Mouse (Mus musculus) forebrain, postnatal 0 days (tissue): ENCODE measurements around the gene Minos1. TPM values are rescaled to one million over a fixed set of nuclear protein-coding genes. Genes with fewer than 3 reads are reported as not detected.

Source experiments
- ATAC-seq: fragments of 200-750 bp; cut with Nextera tagmentation; 2 replicates; pipeline ENCODE4 v1.8.0; 2017; ENCODE audit warnings: mild to moderate bottlenecking, moderate library complexity
- DNase-seq: peaks from one replicate; pipeline ENCODE4 v3.0.0-alpha.2; 2015
- H3K27ac ChIP-seq: fragments of 300-500 bp; sonication (generic); 2 replicates; pipeline ENCODE4 v1.5.1; 2014; ENCODE audit warnings: low read depth, mild to moderate bottlenecking, antibody characterized with exemption, low read length, moderate library complexity, mixed read lengths
- H3K27me3 ChIP-seq: fragments of 300-500 bp; sonication (generic); 2 replicates; pipeline ENCODE4 v1.6.1; 2014; ENCODE audit warnings: mild to moderate bottlenecking, low read length, mixed read lengths; ENCODE audit not compliant: insufficient read depth
- H3K36me3 ChIP-seq: fragments of 300-500 bp; sonication (generic); 2 replicates; pipeline ENCODE4 v1.6.1; 2014; ENCODE audit warnings: mild to moderate bottlenecking, moderate library complexity; ENCODE audit not compliant: insufficient read depth
- H3K4me1 ChIP-seq: fragments of 300-500 bp; sonication (generic); 2 replicates; pipeline ENCODE4 v1.6.1; 2014; ENCODE audit warnings: antibody characterized with exemption; ENCODE audit not compliant: insufficient read depth
- H3K4me2 ChIP-seq: fragments of 300-500 bp; sonication (generic); 2 replicates; pipeline ENCODE4 v1.6.1; 2014; ENCODE audit warnings: low read depth, mild to moderate bottlenecking, moderate library complexity
- H3K4me3 ChIP-seq: fragments of 300-500 bp; sonication (generic); 2 replicates; pipeline ENCODE4 v1.5.1; 2014; ENCODE audit warnings: low read depth, low read length, mixed read lengths
- H3K9ac ChIP-seq: fragments of 300-500 bp; sonication (generic); 2 replicates; pipeline ENCODE4 v1.6.1; 2014; ENCODE audit warnings: mild to moderate bottlenecking
- H3K9me3 ChIP-seq: fragments of 300-500 bp; sonication (generic); 2 replicates; pipeline ENCODE4 v1.6.1; 2016; ENCODE audit warnings: low read length
- CTCF ChIP-seq: sonication (generic); IDR thresholded peaks from 2 replicates; pipeline ENCODE4 v1.5.1; 2016; ENCODE audit warnings: antibody characterized with exemption, control low read depth, low read depth
- WGBS: fragments of 180-500 bp; shearing (Covaris S2); extraction: QIAGEN DNeasy Blood & Tissue Kit; methylation state at CpG from one replicate; pipeline ENCODE4 v1.1.7; 2014; 5-methylcytosine and 5-hydroxymethylcytosine counted together
- polyA plus RNA-seq: library from polyadenylated mRNA; unstranded; fragments of >200 nt; fragmentation: Nextera tagmentation; extraction: Ambion mirVana; gene quantifications from 2 replicates; pipeline ENCODE4 v1.2.1, GENCODE M21; 2015
- total RNA-seq: library from RNA; depleted of rRNA; stranded (reverse); fragments of >200 nt; gene quantifications from 2 replicates; pipeline ENCODE4 v1.2.3, GENCODE M21; 2014; rRNA removed

Minos1 gene
- total and polyA plus RNA-seq, 2 experiments from 2014 or later: 19.9 to 412 TPM

- DNase-seq (no peak), ATAC-seq (no peak)
- 36% methylated on average over 4 of the region's 4 CpGs for WGBS
- no peak overlapping the region for H3K9ac ChIP-seq
- TF ChIP-seq CTCF: no peak
- peaks cover 3% of the 10 kb centered on the region; the same call in 1 of the 2 replicates for H3K4me1 ChIP-seq
- no peak overlapping the region for H3K27ac ChIP-seq
- no peak overlapping the region for H3K4me3 ChIP-seq
- H3K4me2 ChIP-seq: no peak overlapping the region
- H3K27me3 ChIP-seq: no peaks in the 10 kb centered on the region
- no peaks in the 10 kb centered on the region for H3K36me3 ChIP-seq
- H3K9me3 ChIP-seq: no peaks in the 10 kb centered on the region
Measured at GRCm38 (mm10) chr4:139055336-139055735, 75.6 kb downstream of the Minos1 start.

GRCm38 (mm10) chr4:139054300-139054923, 76.5 kb downstream of the Minos1 start:
- H3K9me3 ChIP-seq: no peaks in the 10 kb centered on the region
- no peaks in the 10 kb centered on the region for H3K36me3 ChIP-seq
- H3K27me3 ChIP-seq: no peaks in the 10 kb centered on the region
- no peak overlapping the region for H3K4me3 ChIP-seq
- peak overlapping the region; percentile 16; the same call in 1 of the 2 replicates for H3K27ac ChIP-seq
- peaks cover 3% of the 10 kb centered on the region; the same call in 1 of the 2 replicates for H3K4me1 ChIP-seq
- peak; percentile 87 for DNase-seq
- no peak overlapping the region for H3K4me2 ChIP-seq
- peak; percentile 93 for ATAC-seq
- peak; percentile 67 for TF ChIP-seq CTCF
- WGBS: 25% methylated on average over 9 of the region's 9 CpGs
- no peak overlapping the region for H3K9ac ChIP-seq

GRCm38 (mm10) chr4:139053391-139053790, 77.5 kb downstream of the Minos1 start:
- WGBS: 65% methylated on average over 5 of the region's 5 CpGs

GRCm38 (mm10) chr4:139052796-139053195, 78.1 kb downstream of the Minos1 start:
- no peak overlapping the region for H3K9ac ChIP-seq
- no peak overlapping the region for H3K4me3 ChIP-seq
- no peak overlapping the region for H3K4me2 ChIP-seq
- ATAC-seq (no peak), DNase-seq (no peak)
- no peaks in the 10 kb centered on the region for H3K27me3 ChIP-seq
- WGBS: 47% methylated on average over 7 of the region's 7 CpGs
- no peaks in the 10 kb centered on the region for H3K9me3 ChIP-seq
- peaks cover 3% of the 10 kb centered on the region; the same call in 1 of the 2 replicates for H3K4me1 ChIP-seq
- no peak overlapping the region for H3K27ac ChIP-seq
- no peak for TF ChIP-seq CTCF
- no peaks in the 10 kb centered on the region for H3K36me3 ChIP-seq

More at GRCm38 (mm10) chr4:139053391-139053790, 77.5 kb downstream of the Minos1 start:
- no peak for ATAC-seq
- H3K4me2 ChIP-seq: no peak overlapping the region
- no peak for DNase-seq
- TF ChIP-seq CTCF: no peak
- H3K27ac ChIP-seq: no peak overlapping the region
- H3K9ac ChIP-seq: no peak overlapping the region
- H3K4me1 ChIP-seq: peaks cover 3% of the 10 kb centered on the region; the same call in 1 of the 2 replicates
- no peaks in the 10 kb centered on the region for H3K36me3 ChIP-seq
- no peaks in the 10 kb centered on the region for H3K9me3 ChIP-seq
- H3K4me3 ChIP-seq: no peak overlapping the region
- no peaks in the 10 kb centered on the region for H3K27me3 ChIP-seq

Other genes starting within 250 kb of the Minos1 start
- 10.5 and 13.1 TPM in 2 replicates for gene Otud3, start 217.2 kb downstream of the Minos1 start, total RNA-seq
- gene Otud3, start 217.2 kb downstream of the Minos1 start, polyA plus RNA-seq: 2.6 and 2.8 TPM in 2 replicates
- not detected in 2 replicates for gene Rnf186, start 164.0 kb downstream of the Minos1 start, total RNA-seq
- gene Rnf186, start 164.0 kb downstream of the Minos1 start, polyA plus RNA-seq: not detected in 2 replicates
- 1.5 and 4.0 TPM in 2 replicates for gene Tmco4, start 158.2 kb downstream of the Minos1 start, total RNA-seq
- gene Tmco4, start 158.2 kb downstream of the Minos1 start, polyA plus RNA-seq: 1.4 and 1.5 TPM in 2 replicates
- gene Htr6, start 55.5 kb downstream of the Minos1 start, total RNA-seq: 1.8 and 4.0 TPM in 2 replicates
- 0.67 TPM in 2 replicates for gene Htr6, start 55.5 kb downstream of the Minos1 start, polyA plus RNA-seq
- 41.7 and 57.6 TPM in 2 replicates for gene Nbl1, start 38.1 kb downstream of the Minos1 start, total RNA-seq
- gene Nbl1, start 38.1 kb downstream of the Minos1 start, polyA plus RNA-seq: 56.7 and 64.3 TPM in 2 replicates
- gene Capzb, start 61.8 kb upstream of the Minos1 start, total RNA-seq: 98.3 and 113 TPM in 2 replicates
- 315 and 325 TPM in 2 replicates for gene Capzb, start 61.8 kb upstream of the Minos1 start, polyA plus RNA-seq
- gene Pqlc2, start 179.6 kb upstream of the Minos1 start, total RNA-seq: 14.2 and 15.3 TPM in 2 replicates
- gene Pqlc2, start 179.6 kb upstream of the Minos1 start, polyA plus RNA-seq: 10.0 and 12.1 TPM in 2 replicates
- 41.1 and 49.7 TPM in 2 replicates for gene Akr7a5, start 179.6 kb upstream of the Minos1 start, total RNA-seq
- 58.1 and 60.6 TPM in 2 replicates for gene Akr7a5, start 179.6 kb upstream of the Minos1 start, polyA plus RNA-seq
- gene Mrto4, start 221.5 kb upstream of the Minos1 start, total RNA-seq: 53.7 and 69.6 TPM in 2 replicates
- gene Mrto4, start 221.5 kb upstream of the Minos1 start, polyA plus RNA-seq: 75.5 and 80.7 TPM in 2 replicates
- 46.2 and 65.8 TPM in 2 replicates for gene Emc1, start 221.5 kb upstream of the Minos1 start, total RNA-seq
- gene Emc1, start 221.5 kb upstream of the Minos1 start, polyA plus RNA-seq: 33.2 and 41.4 TPM in 2 replicates
- gene Ubr4, start 221.5 kb upstream of the Minos1 start, total RNA-seq: 89.6 and 106 TPM in 2 replicates
- gene Ubr4, start 221.5 kb upstream of the Minos1 start, polyA plus RNA-seq: 39.3 and 59.1 TPM in 2 replicates